Comparison of ENCODE assay signal across 15 mouse cellular contexts in the genomic region with DNA sequence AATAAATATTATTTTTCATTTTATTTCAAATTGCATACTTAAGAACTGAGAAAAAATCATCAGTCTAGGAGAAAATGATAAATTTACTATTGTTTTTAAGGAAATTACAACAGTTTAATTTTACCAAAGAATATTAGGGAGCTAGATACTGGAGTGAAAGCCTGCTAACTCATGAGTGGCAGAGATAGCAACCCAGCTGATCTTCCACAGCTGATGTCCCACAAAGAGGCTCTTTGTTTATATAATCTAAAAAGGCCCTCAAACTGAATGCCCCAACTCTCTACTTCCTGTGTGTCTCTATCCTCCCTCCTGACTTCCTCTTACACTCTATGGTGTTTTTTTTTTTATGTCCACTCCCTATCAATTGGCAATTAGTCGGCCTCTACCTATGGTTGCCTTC.
"Had no signal": no experiment of that assay in that cellular context is flagged by ENCODE, and none has a peak within 500 bp of the region (broad histone marks: within the 10 kb centered on the region; RNA-seq: fewer than 3 reads in every experiment).

No protein-coding gene starts in this region.

- H3K27me3 ChIP-seq: neural tube, embryonic 15.5 days; stomach, embryonic 15.5 days had no signal

- H3K36me3 ChIP-seq: neural tube, embryonic 15.5 days; stomach, embryonic 15.5 days had no signal

- H3K4me1 ChIP-seq: neural tube, embryonic 15.5 days; stomach, embryonic 15.5 days had no signal

- DNase-seq: retina, postnatal 1 day; right cerebral cortex, adult 18-20 months; right cerebral cortex, postnatal 14 days; right cerebral cortex, postnatal 25 days; right cerebral cortex, postnatal 4 days; spleen, adult 18-20 months; thymus, adult 18-20 months; thymus, adult 2 months; thymus, postnatal 14 days; thymus, postnatal 25 days; thymus, postnatal 36 days; thymus, postnatal 4 days had no signal

- H3K4me3 ChIP-seq: neural tube, embryonic 15.5 days; stomach, embryonic 15.5 days had no signal

- H3K4me2 ChIP-seq: neural tube, embryonic 15.5 days; stomach, embryonic 15.5 days had no signal

- H3K27ac ChIP-seq: neural tube, embryonic 15.5 days; stomach, embryonic 15.5 days; stomach, postnatal 0 days had no signal

- H3K9ac ChIP-seq: neural tube, embryonic 15.5 days; stomach, embryonic 15.5 days had no signal

- H3K9me3 ChIP-seq: neural tube, embryonic 15.5 days; stomach, embryonic 15.5 days had no signal
